Mouse (Mus musculus): Measurements from ENCODE around the gene Gsdma3.

DNA sequence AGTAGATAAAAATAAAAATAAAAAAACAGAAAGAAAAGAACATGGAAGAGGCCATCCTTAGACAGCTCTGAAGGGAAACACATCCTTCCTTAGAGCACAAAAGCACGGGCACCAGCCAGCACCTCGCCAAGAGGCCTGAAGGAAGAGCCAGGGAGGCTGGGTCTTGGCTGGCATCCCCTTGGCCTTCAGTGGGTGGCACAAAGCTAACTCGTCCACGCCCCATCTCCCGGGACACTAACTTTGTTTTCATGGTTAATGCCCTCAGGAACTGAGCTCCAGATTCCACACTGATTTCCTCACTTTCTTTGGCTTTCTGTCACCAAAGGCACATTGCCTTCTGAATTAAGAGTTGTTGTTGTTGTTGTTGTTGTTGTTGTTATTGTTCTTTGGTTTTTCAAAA, 48.4 kb upstream of the Gsdma3 start:
- TF ChIP-seq CTCF (IDR thresholded peaks at IDR 0.05; ENCODE audit: low read depth) (no peak), EP300 (IDR thresholded peaks at IDR 0.05; ENCODE audit: low read depth) (no peak)

Data from heart, postnatal 0 days (tissue).